Mouse (Mus musculus): ENCODE results near the gene Tbcc. TPM values are rescaled to one million over a fixed set of nuclear protein-coding genes. Genes with fewer than 3 reads are reported as not detected.

Gene Tbcc
- polyA plus RNA-seq, 1 experiment from 2014 or later, result 43.7 TPM

DNA sequence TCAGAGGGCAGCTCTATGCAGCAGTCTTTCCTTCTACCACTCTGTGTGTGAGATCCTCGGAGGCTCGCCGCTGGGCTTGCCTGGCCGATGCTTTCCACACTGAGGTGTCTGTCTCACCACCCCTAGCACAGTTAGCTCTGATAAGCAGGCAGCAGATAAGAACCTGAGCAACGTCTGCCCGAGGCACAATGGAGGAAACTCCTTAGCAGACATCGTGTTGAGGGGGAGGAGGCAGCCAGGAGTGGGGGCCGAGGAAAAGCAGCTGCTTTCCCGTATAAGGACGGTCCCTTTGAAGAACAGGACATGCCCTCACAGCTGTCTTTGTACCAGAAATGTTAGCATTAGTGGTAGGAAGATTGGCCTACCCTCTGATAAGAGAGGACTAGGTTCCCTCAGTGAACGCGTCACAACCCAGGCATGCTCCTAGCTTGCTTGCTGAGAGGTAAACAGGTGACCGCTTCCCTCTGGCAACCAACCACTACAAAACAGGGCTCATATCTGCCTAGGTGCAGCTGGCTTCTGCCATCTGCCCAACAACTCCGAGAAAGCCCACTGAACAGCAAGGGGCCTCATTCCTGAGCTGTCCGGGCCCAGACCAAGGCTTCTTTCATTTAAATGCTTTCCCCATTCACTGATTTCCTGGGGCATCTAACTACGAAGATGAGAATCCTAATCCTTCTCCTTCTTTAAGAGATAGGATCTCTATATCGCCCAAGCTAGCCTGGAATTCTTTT is 4.4 kb upstream of the Tbcc start:
- Histone ChIP-seq H3K27me3 (replicated peaks; ENCODE audit: control insufficient read depth, insufficient read depth, low read length) (no peaks in the 10 kb centered on the region), H3K4me2 (peak overlapping the region; percentile 52), H3K27ac (ENCODE audit: low read depth, low read length) (peak overlapping the region; percentile 72), H3K4me1 (replicated peaks; ENCODE audit: control insufficient read depth, insufficient read depth, low read length) (peaks cover 45% of the 10 kb centered on the region), H3K9me3 (ENCODE audit: control insufficient read depth, low read length) (no peaks in the 10 kb centered on the region), H3K4me3 (ENCODE audit: low read depth, low read length) (peak overlapping the region; percentile 0; the same call in 1 of the 2 replicates), H3K36me3 (ENCODE audit: control insufficient read depth, insufficient read depth, low read length) (no peaks in the 10 kb centered on the region), H3K9ac (ENCODE audit: low read depth, low read length) (peak overlapping the region; percentile 2; the same call in 1 of the 2 replicates)
- ATAC-seq (replicated peaks; ENCODE audit: low FRiP score) (peak; percentile 64), DNase-seq (ENCODE audit: low spot score) (peak; percentile 65)
- 13% methylated on average over 17 of the region's 17 CpGs for WGBS

- Histone ChIP-seq H3K4me1 (replicated peaks; ENCODE audit: control insufficient read depth, insufficient read depth, low read length) (peaks cover 46% of the 10 kb centered on the region), H3K27me3 (replicated peaks; ENCODE audit: control insufficient read depth, insufficient read depth, low read length) (no peaks in the 10 kb centered on the region), H3K9ac (ENCODE audit: low read depth, low read length) (peak overlapping the region; percentile 79), H3K4me3 (ENCODE audit: low read depth, low read length) (peak overlapping the region; percentile 94), H3K4me2 (peak overlapping the region; percentile 97), H3K9me3 (ENCODE audit: control insufficient read depth, low read length) (no peaks in the 10 kb centered on the region), H3K27ac (ENCODE audit: low read depth, low read length) (peak overlapping the region; percentile 93; the same call in 1 of the 2 replicates), H3K36me3 (ENCODE audit: control insufficient read depth, insufficient read depth, low read length) (peaks cover 5% of the 10 kb centered on the region; the same call in 1 of the 2 replicates)
- no peak for DNase-seq (ENCODE audit: low spot score)
- no peak for ATAC-seq (replicated peaks; ENCODE audit: low FRiP score)
- 26% methylated on average over 16 of the region's 16 CpGs for WGBS
Observed at GRCm38 (mm10) chr17:46888511-46889212, 1.8 kb upstream of the Tbcc start.

DNA sequence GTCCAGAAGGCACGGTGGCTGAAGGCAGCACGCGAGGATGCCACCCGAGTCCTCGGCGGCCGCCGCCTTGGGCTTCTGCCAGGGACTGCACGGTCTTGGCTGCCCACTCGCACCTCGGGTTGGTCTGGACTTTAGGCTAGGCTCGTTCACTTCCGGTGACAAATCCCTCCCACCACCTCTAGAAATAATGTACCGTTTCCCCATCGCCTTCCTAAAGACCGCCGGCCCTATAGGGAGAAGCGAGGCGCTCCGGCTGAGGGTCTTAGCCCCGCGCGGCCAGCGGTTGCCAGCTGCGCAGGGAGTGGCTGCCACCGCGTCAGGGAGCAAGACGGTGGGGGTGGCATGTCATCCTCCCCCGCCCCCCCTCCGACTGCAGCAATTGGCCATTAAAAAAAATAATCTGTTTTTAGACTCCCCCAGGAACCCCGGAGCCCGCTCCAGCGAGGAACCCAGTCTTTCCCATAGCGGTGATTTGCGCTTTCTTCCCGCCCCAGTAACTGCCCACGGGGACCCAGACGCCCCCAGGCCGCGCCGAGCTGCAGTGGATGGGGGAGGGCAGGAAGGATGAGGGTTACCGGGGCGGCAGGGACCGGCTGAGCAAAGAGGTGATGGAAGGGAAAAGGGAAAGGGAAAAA is 917 bp upstream of the Tbcc start:
- DNase-seq (ENCODE audit: low spot score) (peak; percentile 76), ATAC-seq (replicated peaks; ENCODE audit: low FRiP score) (peak; percentile 15)
- no peaks in the 10 kb centered on the region for H3K27me3 ChIP-seq (replicated peaks; ENCODE audit: control insufficient read depth, insufficient read depth, low read length)
- H3K27ac ChIP-seq (ENCODE audit: low read depth, low read length), result peak overlapping the region; percentile 93
- no peaks in the 10 kb centered on the region for H3K9me3 ChIP-seq (ENCODE audit: control insufficient read depth, low read length)
- H3K9ac ChIP-seq (ENCODE audit: low read depth, low read length), result peak overlapping the region; percentile 79
- WGBS, result under 1% methylated on average over 44 of the region's 44 CpGs
- peaks cover 7% of the 10 kb centered on the region for H3K36me3 ChIP-seq (ENCODE audit: control insufficient read depth, insufficient read depth, low read length)
- peak overlapping the region; percentile 94 for H3K4me3 ChIP-seq (ENCODE audit: low read depth, low read length)
- H3K4me1 ChIP-seq (replicated peaks; ENCODE audit: control insufficient read depth, insufficient read depth, low read length), result peaks cover 41% of the 10 kb centered on the region
- H3K4me2 ChIP-seq, result peak overlapping the region; percentile 97

DNA sequence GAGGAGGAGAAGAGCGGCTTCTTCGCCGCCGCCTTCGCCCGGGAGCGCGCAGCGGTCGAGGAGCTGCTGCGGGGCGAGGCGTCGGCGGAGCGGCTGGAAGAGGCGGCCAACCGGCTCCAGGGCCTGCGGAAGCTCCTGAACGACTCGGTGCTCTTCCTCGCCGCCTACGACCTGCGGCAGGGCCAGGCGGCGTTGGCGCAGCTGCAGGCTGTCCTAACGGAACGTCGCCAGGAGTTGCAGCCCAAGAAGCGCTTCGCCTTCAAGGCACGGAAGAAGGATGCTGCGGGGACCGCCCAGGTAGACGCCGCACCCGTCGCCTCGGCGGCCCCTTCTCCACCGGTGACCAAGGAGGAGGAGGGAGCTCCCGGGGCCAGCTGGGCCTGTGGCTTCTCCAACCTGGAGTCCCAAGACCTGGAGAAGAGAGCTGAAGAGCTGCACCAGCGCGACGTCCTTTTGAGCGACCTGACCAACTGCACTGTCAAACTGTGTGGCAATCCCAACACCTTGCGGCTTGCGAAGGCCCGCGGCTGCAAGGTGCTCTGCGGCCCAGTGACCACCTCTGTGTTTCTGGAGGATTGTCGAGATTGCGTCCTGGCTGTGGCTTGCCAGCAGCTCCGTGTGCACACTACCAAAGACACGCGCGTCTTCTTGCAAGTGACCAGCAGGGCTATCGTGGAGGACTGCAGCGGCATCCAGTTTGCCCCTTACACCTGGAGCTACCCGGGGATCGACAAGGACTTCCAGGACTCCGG is 535 bp downstream of the Tbcc start:
- H3K27me3 ChIP-seq (replicated peaks; ENCODE audit: control insufficient read depth, insufficient read depth, low read length), result no peaks in the 10 kb centered on the region
- peak overlapping the region; percentile 94 for H3K4me3 ChIP-seq (ENCODE audit: low read depth, low read length)
- peak overlapping the region; percentile 76 for H3K27ac ChIP-seq (ENCODE audit: low read depth, low read length)
- H3K9ac ChIP-seq (ENCODE audit: low read depth, low read length), result peak overlapping the region; percentile 91
- no peaks in the 10 kb centered on the region for H3K9me3 ChIP-seq (ENCODE audit: control insufficient read depth, low read length)
- H3K4me1 ChIP-seq (replicated peaks; ENCODE audit: control insufficient read depth, insufficient read depth, low read length), result peaks cover 27% of the 10 kb centered on the region
- DNase-seq (ENCODE audit: low spot score), result peak; percentile 67
- H3K36me3 ChIP-seq (ENCODE audit: control insufficient read depth, insufficient read depth, low read length), result peaks cover 7% of the 10 kb centered on the region
- peak overlapping the region; percentile 99 for H3K4me2 ChIP-seq
- ATAC-seq (replicated peaks; ENCODE audit: low FRiP score), result peak; percentile 13; the same call in 1 of the 2 replicates
- WGBS, result 2% methylated on average over 63 of the region's 64 CpGs

- DNase-seq (ENCODE audit: low spot score), result no peak
- no peak for ATAC-seq (replicated peaks; ENCODE audit: low FRiP score)
- no peak overlapping the region for H3K9ac ChIP-seq (ENCODE audit: low read depth, low read length)
Observed at GRCm38 (mm10) chr17:46895426-46895825, 4.9 kb downstream of the Tbcc start.

GRCm38 (mm10) chr17:46897221-46897950 is 6.9 kb downstream of the Tbcc start:
- no peak for ATAC-seq (replicated peaks; ENCODE audit: low FRiP score)
- Histone ChIP-seq H3K27me3 (replicated peaks; ENCODE audit: control insufficient read depth, insufficient read depth, low read length) (no peaks in the 10 kb centered on the region), H3K4me2 (no peak overlapping the region), H3K27ac (ENCODE audit: low read depth, low read length) (no peak overlapping the region), H3K9me3 (ENCODE audit: control insufficient read depth, low read length) (no peaks in the 10 kb centered on the region), H3K9ac (ENCODE audit: low read depth, low read length) (no peak overlapping the region), H3K36me3 (ENCODE audit: control insufficient read depth, insufficient read depth, low read length) (peaks cover 5% of the 10 kb centered on the region), H3K4me1 (replicated peaks; ENCODE audit: control insufficient read depth, insufficient read depth, low read length) (peaks cover 4% of the 10 kb centered on the region), H3K4me3 (ENCODE audit: low read depth, low read length) (no peak overlapping the region)
- no peak for DNase-seq (ENCODE audit: low spot score)
- WGBS, result 48% methylated on average over 13 of the region's 13 CpGs

More at GRCm38 (mm10) chr17:46895426-46895825, 4.9 kb downstream of the Tbcc start:
- peaks cover 7% of the 10 kb centered on the region for H3K36me3 ChIP-seq (ENCODE audit: control insufficient read depth, insufficient read depth, low read length)
- H3K4me1 ChIP-seq (replicated peaks; ENCODE audit: control insufficient read depth, insufficient read depth, low read length), result peaks cover 15% of the 10 kb centered on the region
- H3K4me2 ChIP-seq, result no peak overlapping the region
- WGBS, result 87% methylated on average over 9 of the region's 9 CpGs
- H3K27ac ChIP-seq (ENCODE audit: low read depth, low read length), result no peak overlapping the region
- H3K9me3 ChIP-seq (ENCODE audit: control insufficient read depth, low read length), result no peaks in the 10 kb centered on the region
- no peak overlapping the region for H3K4me3 ChIP-seq (ENCODE audit: low read depth, low read length)
- no peaks in the 10 kb centered on the region for H3K27me3 ChIP-seq (replicated peaks; ENCODE audit: control insufficient read depth, insufficient read depth, low read length)

DNA sequence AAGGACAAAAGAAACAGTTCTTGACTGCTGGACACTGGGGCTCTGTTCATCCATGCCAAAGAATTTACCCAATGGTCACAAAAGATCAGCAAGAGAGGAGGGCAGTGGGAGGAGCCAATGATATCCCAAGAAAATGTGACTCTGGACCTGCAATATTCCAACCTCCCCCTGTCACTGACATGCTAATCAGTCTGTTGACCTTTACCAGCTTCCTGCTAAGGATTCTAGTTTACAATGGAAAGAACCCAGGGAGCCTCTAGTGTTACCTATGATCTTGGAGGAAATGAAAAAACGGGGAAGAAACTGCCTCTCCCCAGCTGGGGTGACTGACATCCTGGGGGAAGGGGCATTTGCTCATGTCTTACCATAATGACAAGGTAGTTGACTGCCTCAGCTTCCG is 10.5 kb downstream of the Tbcc start:
- 51% methylated on average over 2 of the region's 2 CpGs for WGBS
- no peak overlapping the region for H3K4me3 ChIP-seq (ENCODE audit: low read depth, low read length)
- ATAC-seq (replicated peaks; ENCODE audit: low FRiP score), result no peak

More for the DNA sequence above, 10.5 kb downstream of the Tbcc start:
- Histone ChIP-seq H3K4me2 (no peak overlapping the region), H3K27ac (ENCODE audit: low read depth, low read length) (no peak overlapping the region), H3K36me3 (ENCODE audit: control insufficient read depth, insufficient read depth, low read length) (no peaks in the 10 kb centered on the region), H3K9ac (ENCODE audit: low read depth, low read length) (no peak overlapping the region), H3K9me3 (ENCODE audit: control insufficient read depth, low read length) (no peaks in the 10 kb centered on the region), H3K27me3 (replicated peaks; ENCODE audit: control insufficient read depth, insufficient read depth, low read length) (no peaks in the 10 kb centered on the region), H3K4me1 (replicated peaks; ENCODE audit: control insufficient read depth, insufficient read depth, low read length) (no peaks in the 10 kb centered on the region)
- no peak for DNase-seq (ENCODE audit: low spot score)
